Mouse (Mus musculus): ENCODE measurements around the gene Hrasls. TPM values are rescaled to one million over a fixed set of nuclear protein-coding genes. Genes with fewer than 3 reads are reported as not detected.

Gene Hrasls
- total and polyA plus RNA-seq, 3 experiments = not detected

DNA sequence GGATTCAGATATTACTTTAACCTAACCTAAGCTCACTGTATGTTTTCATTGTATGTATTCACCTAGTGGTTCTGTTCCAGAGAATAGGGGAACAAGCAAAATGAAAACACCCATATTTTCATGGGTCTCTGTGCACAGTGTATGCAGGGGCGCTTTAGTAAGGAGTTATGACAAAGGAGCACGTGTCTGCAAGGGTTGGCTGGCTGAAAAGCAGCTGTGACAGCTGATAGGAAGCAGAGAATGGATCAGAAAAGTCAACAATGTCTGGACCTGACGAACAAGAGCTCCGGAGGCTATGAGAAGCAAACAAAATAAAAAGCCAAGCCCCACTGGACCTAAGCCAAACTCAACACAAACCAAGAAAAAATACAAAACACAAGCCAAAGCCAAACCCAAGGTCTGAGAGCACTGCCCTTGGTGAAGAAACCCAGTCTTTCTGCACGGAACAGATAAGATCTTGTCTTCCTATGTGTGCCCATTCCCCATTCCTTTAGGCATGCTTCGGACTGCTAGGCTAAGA lies 34.6 kb upstream of the Hrasls start:
- H3K4me1 ChIP-seq (ENCODE audit: control insufficient read depth in 1 of 2, insufficient read depth in 2 of 2, low read length in 2 of 2) = no peaks in the 10 kb centered on the region
- no peak for DNase-seq (ENCODE audit: low read depth, low spot score)
- TF ChIP-seq USF1 (IDR thresholded peaks at IDR 0.05; ENCODE audit: low read depth, low read length) (no peak), MEF2A (IDR thresholded peaks at IDR 0.05; ENCODE audit: extremely low read depth, insufficient replicate concordance, low read depth, low read length, poor library complexity, severe bottlenecking) (no peak), UBTF (IDR thresholded peaks at IDR 0.05; ENCODE audit: borderline replicate concordance, insufficient read depth, low read depth, low read length) (no peak), POLR2A (IDR thresholded peaks at IDR 0.05; ENCODE audit: control insufficient read depth in 1 of 2, insufficient read depth in 1 of 2, low read depth in 1 of 2, low read length in 2 of 2, poor library complexity in 1 of 2) (no peak), SMC3 (IDR thresholded peaks at IDR 0.05; ENCODE audit: low read depth, low read length) (no peak)

DNA sequence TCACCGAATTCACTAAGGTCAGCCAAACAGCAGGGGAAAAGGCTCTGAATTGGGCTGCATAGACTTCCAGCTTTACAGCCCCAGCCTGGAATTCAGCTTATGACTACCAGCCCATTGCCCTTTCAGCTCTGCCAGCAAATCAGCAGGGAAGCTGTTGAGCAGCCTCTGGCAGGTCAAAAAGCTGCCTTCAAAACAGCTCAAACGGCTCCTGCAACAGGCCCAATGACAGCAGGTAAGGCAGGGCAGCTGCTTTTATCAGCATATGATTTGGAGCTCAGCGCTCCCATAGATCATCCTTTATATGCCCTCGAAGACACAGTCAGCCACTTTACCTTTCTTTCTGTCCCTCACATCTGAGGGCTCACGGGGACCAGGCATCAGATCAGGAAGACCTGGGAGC lies 16.6 kb upstream of the Hrasls start:
- no peaks in the 10 kb centered on the region for H3K27me3 ChIP-seq (ENCODE audit: control insufficient read depth in 1 of 2, insufficient read depth in 2 of 2, low read length in 2 of 2)
- DNase-seq (ENCODE audit: low read depth, low spot score) = no peak
- no peak overlapping the region for H3K9ac ChIP-seq (ENCODE audit: control insufficient read depth, low read depth, low read length, poor library complexity, severe bottlenecking)
- no peaks in the 10 kb centered on the region for H3K4me1 ChIP-seq (ENCODE audit: control insufficient read depth in 1 of 2, insufficient read depth in 2 of 2, low read length in 2 of 2)
- TF ChIP-seq KAT2A (conservative IDR thresholded peaks at IDR 0.05; ENCODE audit: low read depth, low read length) = no peak
- TF ChIP-seq JUND (IDR thresholded peaks at IDR 0.05; ENCODE audit: low read depth, low read length) = no peak
- no peak for TF ChIP-seq CTCF (IDR thresholded peaks at IDR 0.05 in 2 of 3, conservative IDR thresholded peaks at IDR 0.05 in 1 of 3; ENCODE audit: control insufficient read depth in 1 of 3, insufficient read depth in 1 of 3, low read depth in 2 of 3, low read length in 3 of 3, poor library complexity in 1 of 3, severe bottlenecking in 1 of 3)
- TF ChIP-seq ZNF384 (IDR thresholded peaks at IDR 0.05; ENCODE audit: low read depth, low read length) = no peak
- no peak for TF ChIP-seq RAD21 (IDR thresholded peaks at IDR 0.05; ENCODE audit: low read depth, low read length)
- no peak for TF ChIP-seq MAX (IDR thresholded peaks at IDR 0.05; ENCODE audit: low read length)
- TF ChIP-seq ZC3H11A (IDR thresholded peaks at IDR 0.05; ENCODE audit: low read depth, low read length) = no peak
- TF ChIP-seq GATA1 (IDR thresholded peaks at IDR 0.05; ENCODE audit: low read depth, low read length) = no peak
- TF ChIP-seq ZKSCAN1 (IDR thresholded peaks at IDR 0.05; ENCODE audit: low read depth, low read length) = no peak
- TF ChIP-seq NELFE (IDR thresholded peaks at IDR 0.05; ENCODE audit: low read depth, low read length) = no peak
- TF ChIP-seq ZMIZ1 (IDR thresholded peaks at IDR 0.05; ENCODE audit: low read depth, low read length) = no peak
- no peak for TF ChIP-seq MYC (IDR thresholded peaks at IDR 0.05; ENCODE audit: low read depth, low read length)
- no peak for TF ChIP-seq MAFK (IDR thresholded peaks at IDR 0.05; ENCODE audit: borderline replicate concordance, low read depth, low read length)
- TF ChIP-seq RCOR1 (IDR thresholded peaks at IDR 0.05; ENCODE audit: low read depth, low read length) = no peak
- no peak for TF ChIP-seq TAL1 (IDR thresholded peaks at IDR 0.05; ENCODE audit: low read length)
- TF ChIP-seq POLR2A (IDR thresholded peaks at IDR 0.05; ENCODE audit: control insufficient read depth in 1 of 2, insufficient read depth in 1 of 2, low read depth in 1 of 2, low read length in 2 of 2, poor library complexity in 1 of 2) = no peak
- H3K79me2 ChIP-seq (ENCODE audit: control insufficient read depth, insufficient read depth, low read length, poor library complexity) = no peaks in the 10 kb centered on the region
- no peaks in the 10 kb centered on the region for H3K9me3 ChIP-seq (replicated peaks; ENCODE audit: insufficient read depth, low read length)
- no peak overlapping the region for H3K4me3 ChIP-seq (ENCODE audit: control insufficient read depth in 1 of 2, insufficient read depth in 1 of 2, low read depth in 2 of 2, low read length in 2 of 2)
- no peaks in the 10 kb centered on the region for H3K36me3 ChIP-seq (ENCODE audit: control insufficient read depth in 1 of 2, insufficient read depth in 2 of 2, low read length in 2 of 2)
- H3K27ac ChIP-seq (ENCODE audit: control insufficient read depth, low read depth, low read length) = no peak overlapping the region

More for the DNA sequence above, 34.6 kb upstream of the Hrasls start:
- Histone ChIP-seq H3K9ac (ENCODE audit: control insufficient read depth, low read depth, low read length, poor library complexity, severe bottlenecking) (no peak overlapping the region), H3K27me3 (ENCODE audit: control insufficient read depth in 1 of 2, insufficient read depth in 2 of 2, low read length in 2 of 2) (no peaks in the 10 kb centered on the region), H3K79me2 (ENCODE audit: control insufficient read depth, insufficient read depth, low read length, poor library complexity) (no peaks in the 10 kb centered on the region), H3K4me3 (ENCODE audit: control insufficient read depth in 1 of 2, insufficient read depth in 1 of 2, low read depth in 2 of 2, low read length in 2 of 2) (no peak overlapping the region), H3K27ac (ENCODE audit: control insufficient read depth, low read depth, low read length) (no peak overlapping the region), H3K36me3 (ENCODE audit: control insufficient read depth in 1 of 2, insufficient read depth in 2 of 2, low read length in 2 of 2) (no peaks in the 10 kb centered on the region), H3K9me3 (replicated peaks; ENCODE audit: insufficient read depth, low read length) (no peaks in the 10 kb centered on the region)

All from MEL (cell line).